Mouse (Mus musculus) thymus, adult 2 months (tissue): ENCODE measurements around the gene Gm49416. TPM values are rescaled to one million over a fixed set of nuclear protein-coding genes. Genes with fewer than 3 reads are reported as not detected.

Experiments
- DNase-seq: peaks from one replicate; pipeline ENCODE4 v3.0.0; 2021
- H3K27ac ChIP-seq: fragments of 200-500 bp; 2 replicates; pipeline ENCODE4 v1.5.1; 2012; ENCODE audit warnings: low read length, control low read depth; ENCODE audit not compliant: control insufficient read depth, insufficient read depth
- H3K27me3 ChIP-seq: fragments of 200-500 bp; 2 replicates; pipeline ENCODE4 v1.6.1; 2012; ENCODE audit warnings: mild to moderate bottlenecking, low read length, moderate library complexity, mixed read lengths; ENCODE audit not compliant: control insufficient read depth, insufficient read depth
- H3K36me3 ChIP-seq: fragments of 200-500 bp; 2 replicates; pipeline ENCODE4 v1.6.1; 2012; ENCODE audit warnings: mild to moderate bottlenecking, low read length, moderate library complexity; ENCODE audit not compliant: control insufficient read depth, insufficient read depth
- H3K4me1 ChIP-seq: fragments of 200-500 bp; replicated peaks from 2 replicates; pipeline ENCODE4 v1.6.1; 2012; ENCODE audit warnings: low read length; ENCODE audit not compliant: control insufficient read depth, insufficient read depth
- H3K4me3 ChIP-seq: fragments of 200-500 bp; 2 replicates; pipeline ENCODE4 v1.5.1; 2012; ENCODE audit warnings: mild to moderate bottlenecking, low read length, control low read depth, moderate library complexity; ENCODE audit not compliant: control insufficient read depth, insufficient read depth
- CTCF ChIP-seq: fragments of 200-500 bp; IDR thresholded peaks from 2 replicates; pipeline ENCODE4 v1.5.1; 2012; ENCODE audit warnings: mild to moderate bottlenecking, control low read depth, low read length, moderate library complexity, borderline replicate concordance; ENCODE audit not compliant: control insufficient read depth, poor library complexity, insufficient read depth; ENCODE audit errors: extremely low read depth
- POLR2A ChIP-seq: fragments of 200-500 bp; IDR thresholded peaks from 2 replicates; pipeline ENCODE4 v1.6.1; 2012; ENCODE audit warnings: mild to moderate bottlenecking, low read length, control low read depth, moderate library complexity; ENCODE audit not compliant: control insufficient read depth, poor library complexity, insufficient read depth; ENCODE audit errors: extremely low read depth
- WGBS: fragments of 180-500 bp; shearing (Covaris S2); methylation state at CpG from one replicate; pipeline ENCODE4 v1.1.7; 2018; 5-methylcytosine and 5-hydroxymethylcytosine counted together
- polyA plus RNA-seq: library from polyadenylated mRNA; depleted of rRNA; stranded (reverse); fragments of >200 nt; gene quantifications from 2 replicates; pipeline ENCODE4 v1.2.3, GENCODE M21; 2012; rRNA removed

Gm49416 gene
- polyA plus RNA-seq, 1 experiment = not detected

DNA sequence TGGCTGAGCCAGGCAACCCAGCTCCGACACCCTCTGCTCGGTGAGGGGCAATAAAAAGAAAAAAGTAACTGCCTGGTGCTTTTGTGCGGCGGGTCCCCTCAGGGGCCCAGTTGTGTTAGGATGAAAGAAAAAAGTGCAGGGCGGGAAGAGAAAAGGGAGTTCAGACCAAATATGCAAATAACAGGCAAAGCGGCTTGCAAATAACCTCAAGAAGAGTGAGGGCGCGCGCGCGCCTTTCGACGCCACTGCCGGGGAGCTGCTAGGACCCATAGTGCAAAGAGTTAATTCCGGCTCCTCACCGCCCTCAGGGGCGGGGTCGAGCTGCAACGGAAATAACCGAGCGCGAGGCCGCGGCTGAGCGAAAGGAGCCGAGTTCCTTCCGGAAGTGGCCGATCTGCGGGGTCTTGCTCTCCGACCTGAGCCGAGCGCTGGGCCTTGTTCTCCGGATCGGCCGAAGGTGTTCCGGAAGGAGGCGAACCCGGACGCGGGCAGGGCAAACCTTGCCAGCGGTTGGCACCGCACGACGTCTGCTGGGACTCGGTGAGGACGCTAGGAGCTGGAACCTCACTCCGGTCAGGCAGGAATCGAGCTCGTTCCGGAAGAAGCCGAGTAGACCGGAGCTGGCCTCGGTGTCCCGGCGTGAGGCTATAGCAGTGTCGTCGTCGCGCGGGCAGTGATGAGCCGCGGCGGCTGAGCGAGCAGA is 52.9 kb downstream of the Gm49416 start, which contains the start of gene Mta2:
Gene Mta2, plus strand, starts transcription at position 361 of the 703 bp plus-strand sequence.
- under 1% methylated on average over 64 of the region's 64 CpGs for WGBS
- Histone ChIP-seq H3K4me3 (peak within 1 kb of the TSS; percentile 72), H3K27ac (peak within 1 kb of the TSS; percentile 84), H3K36me3 (peaks cover 21% of the 10 kb centered on the region), H3K27me3 (no peaks in the 10 kb centered on the region), H3K4me1 (peaks cover 21% of the 10 kb centered on the region)
- TF ChIP-seq CTCF = 0 out of 2 replicates have a peak, but pooled peaks have one; percentile 35
- peak; percentile 79; the same call in 1 of the 2 replicates for TF ChIP-seq POLR2A
- DNase-seq = peak; percentile 98

DNA sequence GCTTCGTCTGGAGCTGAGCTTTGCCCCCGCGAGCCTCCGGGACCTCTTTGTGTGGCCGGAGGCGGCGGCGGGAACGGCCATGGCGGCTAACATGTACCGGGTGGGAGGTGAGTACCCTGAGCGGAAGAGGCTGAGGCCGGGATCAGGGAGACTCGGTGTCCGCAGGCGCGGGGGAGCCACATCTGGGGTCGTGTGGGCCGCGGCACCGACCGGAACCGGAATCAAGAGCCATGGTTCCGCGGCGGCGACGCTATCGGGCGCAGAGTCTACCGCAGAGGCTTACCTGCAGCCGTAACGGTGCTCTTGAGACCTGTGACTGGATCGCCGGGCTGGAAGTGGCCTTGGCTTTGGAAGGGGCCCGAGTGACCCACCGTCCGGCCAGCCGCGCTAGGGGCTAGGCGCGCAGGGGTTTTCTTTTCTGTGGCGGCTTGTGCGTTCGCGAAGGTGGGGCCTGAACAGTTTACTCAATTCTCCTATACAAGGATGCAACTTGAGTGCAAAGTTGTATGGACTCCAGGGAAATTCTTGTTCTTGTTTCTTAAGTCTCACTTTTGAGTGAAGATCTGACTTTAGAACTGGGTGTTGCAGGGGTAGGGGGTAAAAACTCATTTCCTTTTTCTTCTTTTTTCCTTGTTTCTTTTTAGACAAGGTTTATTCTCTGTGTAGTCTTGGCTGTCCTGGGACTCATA is 53.7 kb downstream of the Gm49416 start:
- H3K36me3 ChIP-seq = peaks cover 28% of the 10 kb centered on the region
- under 1% methylated on average over 46 of the region's 46 CpGs for WGBS
- TF ChIP-seq CTCF (no peak), POLR2A (no peak)

DNA sequence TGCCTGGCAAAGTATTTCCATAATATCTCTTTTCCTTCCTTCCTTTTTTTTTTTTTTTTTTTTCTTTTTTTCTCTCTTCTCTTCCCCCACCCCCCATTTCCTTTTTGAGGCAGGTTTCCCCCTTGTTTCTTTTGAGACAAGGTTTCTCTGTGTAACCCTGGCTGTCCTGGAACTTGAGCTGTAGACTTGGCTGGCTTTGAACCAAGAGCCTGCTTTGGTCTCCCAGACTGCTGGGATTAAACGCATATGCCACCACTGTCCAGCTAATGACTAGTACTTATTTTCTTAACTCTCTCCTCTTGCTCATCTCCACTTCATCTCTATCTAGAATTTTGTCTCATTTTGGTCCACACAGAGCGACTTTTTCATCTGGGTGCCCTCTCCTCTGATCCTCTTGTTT is 54.3 kb downstream of the Gm49416 start:
- no peak for DNase-seq
- WGBS = 37% methylated on average over 2 of the region's 2 CpGs
- Histone ChIP-seq H3K36me3 (peaks cover 34% of the 10 kb centered on the region), H3K4me3 (peak overlapping the region; percentile 72), H3K27ac (peak overlapping the region; percentile 84), H3K27me3 (no peaks in the 10 kb centered on the region), H3K4me1 (peaks cover 21% of the 10 kb centered on the region)
- TF ChIP-seq CTCF (no peak), POLR2A (no peak)

More for the DNA sequence above, 53.7 kb downstream of the Gm49416 start:
- Histone ChIP-seq H3K4me1 (peaks cover 21% of the 10 kb centered on the region), H3K27ac (peak overlapping the region; percentile 84), H3K4me3 (peak overlapping the region; percentile 72), H3K27me3 (no peaks in the 10 kb centered on the region)
- DNase-seq = no peak

DNA sequence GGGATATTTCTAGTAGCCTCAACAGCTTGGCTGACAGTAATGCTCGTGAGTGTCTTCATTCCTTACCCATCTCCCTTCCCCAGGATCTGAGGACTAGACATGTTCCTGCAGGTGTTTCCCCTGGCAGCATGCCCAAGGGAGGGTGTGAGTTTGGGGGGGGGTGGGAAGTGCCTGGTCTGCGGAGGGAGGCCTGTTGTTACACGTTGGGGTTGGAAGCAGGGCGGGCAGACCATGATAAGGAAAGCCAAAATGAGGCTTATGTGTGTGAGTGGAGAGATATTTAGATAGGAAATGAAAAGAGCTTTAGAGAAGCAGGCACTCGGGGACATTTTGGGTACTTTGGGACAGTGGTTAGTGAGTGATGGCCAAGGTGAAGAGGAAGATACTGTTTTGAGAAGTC is 55.3 kb downstream of the Gm49416 start:
- peaks cover 44% of the 10 kb centered on the region for H3K36me3 ChIP-seq
- 8% methylated on average over 5 of the region's 5 CpGs for WGBS
- TF ChIP-seq CTCF (no peak), POLR2A (no peak)
- peak overlapping the region; percentile 35; the same call in 1 of the 2 replicates for H3K27ac ChIP-seq
- peak overlapping the region; percentile 25 for H3K4me3 ChIP-seq
- DNase-seq = no peak
- H3K4me1 ChIP-seq = peaks cover 21% of the 10 kb centered on the region
- H3K27me3 ChIP-seq = no peaks in the 10 kb centered on the region

DNA sequence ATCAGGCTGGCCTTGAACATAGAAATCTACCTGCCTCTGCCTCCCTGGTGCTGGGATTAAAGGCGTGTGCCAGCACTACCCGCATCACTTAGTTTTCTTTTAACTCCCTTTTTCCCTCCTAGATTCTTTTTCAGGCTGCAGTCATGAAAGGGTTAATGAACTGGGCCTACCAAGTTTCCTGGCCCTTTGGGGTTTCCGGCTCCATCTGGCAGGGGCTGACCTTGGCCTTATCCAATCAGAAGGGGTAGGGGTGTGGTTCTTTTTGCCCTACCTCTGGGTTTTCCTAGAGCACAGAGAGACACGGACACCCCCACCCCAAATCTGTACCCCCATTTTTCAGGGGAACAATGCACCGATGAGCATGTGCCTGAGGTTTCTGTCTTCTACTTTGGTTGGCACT is 56.0 kb downstream of the Gm49416 start:
- no peaks in the 10 kb centered on the region for H3K27me3 ChIP-seq
- TF ChIP-seq POLR2A (no peak), CTCF (no peak)
- 6% methylated on average over 5 of the region's 5 CpGs for WGBS
- H3K4me1 ChIP-seq = peaks cover 21% of the 10 kb centered on the region
- H3K4me3 ChIP-seq = no peak overlapping the region
- peaks cover 49% of the 10 kb centered on the region for H3K36me3 ChIP-seq
- peak; percentile 65 for DNase-seq
- H3K27ac ChIP-seq = no peak overlapping the region

Other genes with a start within 250 kb of the Gm49416 start
- gene Chrm1, start 225.1 kb upstream of the Gm49416 start, polyA plus RNA-seq = 0.01 and 0.05 TPM in 2 replicates
- 154 and 165 TPM in 2 replicates for gene Slc3a2, start 165.6 kb upstream of the Gm49416 start, polyA plus RNA-seq
- 49.2 and 54.7 TPM in 2 replicates for gene Wdr74, start 153.1 kb upstream of the Gm49416 start, polyA plus RNA-seq
- gene 1700092M07Rik, start 148.2 kb upstream of the Gm49416 start, polyA plus RNA-seq = not detected in 2 replicates
- gene Stx5a, start 147.5 kb upstream of the Gm49416 start, polyA plus RNA-seq = 128 and 137 TPM in 2 replicates
- 170 and 191 TPM in 2 replicates for gene Nxf1, start 131.9 kb upstream of the Gm49416 start, polyA plus RNA-seq
- gene Tmem223, start 117.9 kb upstream of the Gm49416 start, polyA plus RNA-seq = 277 and 363 TPM in 2 replicates
- gene Tmem179b, start 114.5 kb upstream of the Gm49416 start, polyA plus RNA-seq = 168 and 197 TPM in 2 replicates
- gene Taf6l, start 102.5 kb upstream of the Gm49416 start, polyA plus RNA-seq = 24.9 and 28.7 TPM in 2 replicates
- gene Polr2g, start 90.3 kb upstream of the Gm49416 start, polyA plus RNA-seq = 77.0 and 77.1 TPM in 2 replicates
- 3.0 and 3.2 TPM in 2 replicates for gene Zbtb3, start 86.4 kb upstream of the Gm49416 start, polyA plus RNA-seq
- 36.1 and 37.5 TPM in 2 replicates for gene Ttc9c, start 69.6 kb upstream of the Gm49416 start, polyA plus RNA-seq
- 29.3 and 34.3 TPM in 2 replicates for gene Hnrnpul2, start 68.9 kb upstream of the Gm49416 start, polyA plus RNA-seq
- 1.5 and 1.6 TPM in 2 replicates for gene AC129217.1, start 59.2 kb upstream of the Gm49416 start, polyA plus RNA-seq
- 136 and 153 TPM in 2 replicates for gene Bscl2, start 51.5 kb upstream of the Gm49416 start, polyA plus RNA-seq
- gene Gng3, start 49.7 kb upstream of the Gm49416 start, polyA plus RNA-seq = 0.15 TPM in 1 of 2 replicates, not detected in the other
- gene Lrrn4cl, start 38.2 kb upstream of the Gm49416 start, polyA plus RNA-seq = 1.2 and 1.3 TPM in 2 replicates
- gene Ubxn1, start 17.4 kb upstream of the Gm49416 start, polyA plus RNA-seq = 108 and 119 TPM in 2 replicates
- 38.7 and 39.2 TPM in 2 replicates for gene Uqcc3, start 8.0 kb upstream of the Gm49416 start, polyA plus RNA-seq
- gene Lbhd1, start 5.2 kb upstream of the Gm49416 start, polyA plus RNA-seq = 2.4 and 3.0 TPM in 2 replicates
- not detected in 2 replicates for gene Gm49403, start 5.0 kb upstream of the Gm49416 start, polyA plus RNA-seq
- 15.3 and 19.1 TPM in 2 replicates for gene 1810009A15Rik, start 73 bp upstream of the Gm49416 start, polyA plus RNA-seq
- gene Ints5, start 4.1 kb downstream of the Gm49416 start, polyA plus RNA-seq = 51.9 and 56.0 TPM in 2 replicates
- gene Ganab, start 9.1 kb downstream of the Gm49416 start, polyA plus RNA-seq = 203 and 219 TPM in 2 replicates
- 102 and 106 TPM in 2 replicates for gene B3gat3, start 31.4 kb downstream of the Gm49416 start, polyA plus RNA-seq
- 11.9 and 13.5 TPM in 2 replicates for gene Rom1, start 40.4 kb downstream of the Gm49416 start, polyA plus RNA-seq
- 72.3 and 73.1 TPM in 2 replicates for gene Eml3, start 40.6 kb downstream of the Gm49416 start, polyA plus RNA-seq
- 79.6 and 92.0 TPM in 2 replicates for gene Mta2, start 52.9 kb downstream of the Gm49416 start, polyA plus RNA-seq
- 39.4 and 42.0 TPM in 2 replicates for gene Tut1, start 64.9 kb downstream of the Gm49416 start, polyA plus RNA-seq
- gene Eef1g, start 78.1 kb downstream of the Gm49416 start, polyA plus RNA-seq = 251 and 292 TPM in 2 replicates
- gene Ahnak, start 100.4 kb downstream of the Gm49416 start, polyA plus RNA-seq = 6.0 and 7.9 TPM in 2 replicates
- 65.9 and 174 TPM in 2 replicates for gene Scgb1a1, start 199.0 kb downstream of the Gm49416 start, polyA plus RNA-seq
- gene Asrgl1, start 246.7 kb downstream of the Gm49416 start, polyA plus RNA-seq = 5.9 and 8.8 TPM in 2 replicates